Mouse (Mus musculus): ENCODE data around the gene Sipa1l3.
A peak's percentile ranks its signal among the peaks of the same experiment; 100 is the strongest.

DNA sequence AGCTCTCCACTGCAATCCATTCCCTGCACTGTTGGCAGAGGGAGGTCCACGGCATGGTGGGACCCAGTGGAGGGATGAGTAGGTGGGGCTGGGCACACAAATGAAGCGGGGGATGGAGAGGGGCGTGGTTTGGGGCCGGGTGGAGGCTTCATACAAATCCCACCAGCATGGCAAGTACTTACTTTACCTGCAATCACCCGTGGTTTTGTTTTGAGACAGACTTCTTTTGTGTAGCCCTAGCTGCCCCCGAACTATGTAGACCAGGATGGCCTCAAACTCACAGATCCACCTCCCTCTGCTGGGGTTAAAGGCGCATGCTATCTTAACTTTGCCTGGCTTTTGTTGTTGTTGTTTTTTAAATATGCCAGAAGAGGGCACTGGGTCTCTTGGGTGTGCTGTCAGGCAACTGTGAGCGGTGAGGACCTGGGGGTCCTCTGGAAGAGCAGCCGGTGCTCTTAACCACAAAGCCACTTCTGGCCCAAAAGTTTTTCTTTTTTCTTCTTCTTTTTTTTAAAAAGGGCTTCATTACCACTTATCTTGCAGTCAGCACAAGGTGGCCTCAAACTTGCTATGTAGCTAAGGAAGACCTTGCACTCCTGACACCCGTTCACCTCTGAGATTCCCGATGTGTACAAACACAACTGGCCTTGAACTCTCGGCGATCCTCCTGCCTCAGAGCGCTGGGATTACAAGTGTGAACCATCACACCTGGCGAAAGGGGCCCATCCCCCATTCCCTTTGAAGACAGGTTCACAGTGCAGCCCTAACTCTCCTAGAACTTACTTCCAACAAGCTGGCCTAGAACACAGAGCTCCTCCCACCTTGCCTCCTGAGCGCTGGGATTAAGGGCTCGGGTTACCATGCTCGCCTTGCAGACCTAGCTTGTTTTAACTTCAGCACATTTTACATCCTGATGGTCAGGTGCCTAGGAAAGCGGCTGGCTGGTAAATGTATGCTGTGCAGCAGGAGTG is 198.8 kb downstream of the Sipa1l3 start:
- TF ChIP-seq CTCF (IDR thresholded peaks at IDR 0.05; ENCODE audit: low read depth) (peak; percentile 51), EP300 (optimal IDR thresholded peaks at IDR 0.05) (no peak)

All from stomach, postnatal 0 days (tissue).